26 mouse cellular contexts compared by ENCODE assay signal in genomic region chr9:5595891-5596635, GRCm38 (mm10).
A peak's percentile ranks its signal among the peaks of the same experiment; 100 is the strongest.
DNase-seq lines count a peak whose midpoint lies in the region; ATAC-seq and TF ChIP-seq lines count a peak whose summit lies in the region.
"Had no signal": no experiment of that assay in that cellular context is flagged by ENCODE, and none has a peak within 500 bp of the region (broad histone marks: within the 10 kb centered on the region; RNA-seq: fewer than 3 reads in every experiment).

No protein-coding gene starts in this region.

- H3K9me3 ChIP-seq in forebrain, embryonic 11.5 days (ENCODE audit: control insufficient read depth, low read length): no peaks in the 10 kb centered on the region
- H3K9me3 ChIP-seq in forebrain, embryonic 10.5 days: no peaks in the 10 kb centered on the region
- no peaks in the 10 kb centered on the region for H3K9me3 ChIP-seq in midbrain, embryonic 13.5 days
- no peaks in the 10 kb centered on the region for H3K9me3 ChIP-seq in midbrain, postnatal 0 days (ENCODE audit: low read length)
- H3K9me3 ChIP-seq: heart, embryonic 10.5 days; heart, embryonic 15.5 days; liver, embryonic 15.5 days had no signal

- DNase-seq in forebrain, embryonic 11.5 days (ENCODE audit: low spot score): no peak
- no peak for DNase-seq in forebrain, embryonic 10.5 days (ENCODE audit: extremely low spot score, low spot score)
- DNase-seq in midbrain, postnatal 0 days (ENCODE audit: low spot score): no peak
- DNase-seq in A20 (ENCODE audit: low read depth, low spot score): peak; percentile 55
- no peak for DNase-seq in cerebellum, adult 9-11 months
- DNase-seq in kidney, adult 9 months: no peak
- DNase-seq: adrenal gland, postnatal 10 days; cerebellum, adult 11 months; cerebellum, adult 9-10 months; gastrocnemius, postnatal 25 days; heart, adult 11 months; kidney, postnatal 25 days; lung, embryonic 14.5 days; lung, postnatal 14 days; right cerebral cortex, adult 18-20 months; spleen, adult 18-20 months; thymus, postnatal 14 days had no signal

- no peaks in the 10 kb centered on the region for H3K36me3 ChIP-seq in forebrain, embryonic 11.5 days (ENCODE audit: control insufficient read depth, insufficient read depth, low read length)
- H3K36me3 ChIP-seq in forebrain, embryonic 10.5 days (replicated peaks): no peaks in the 10 kb centered on the region
- no peaks in the 10 kb centered on the region for H3K36me3 ChIP-seq in midbrain, embryonic 13.5 days
- H3K36me3 ChIP-seq in midbrain, postnatal 0 days (ENCODE audit: insufficient read depth, low read length): no peaks in the 10 kb centered on the region
- H3K36me3 ChIP-seq: heart, embryonic 10.5 days; heart, embryonic 15.5 days; limb, embryonic 12.5 days; liver, embryonic 15.5 days had no signal

- no peak overlapping the region for H3K4me3 ChIP-seq in forebrain, embryonic 11.5 days (ENCODE audit: low read depth, low read length)
- H3K4me3 ChIP-seq in forebrain, embryonic 10.5 days: no peak overlapping the region
- no peak overlapping the region for H3K4me3 ChIP-seq in midbrain, embryonic 13.5 days (replicated peaks)
- no peak overlapping the region for H3K4me3 ChIP-seq in midbrain, postnatal 0 days (ENCODE audit: low read depth, low read length)
- H3K4me3 ChIP-seq: heart, embryonic 10.5 days; heart, embryonic 15.5 days; limb, embryonic 12.5 days; liver, embryonic 15.5 days had no signal

- no peak overlapping the region for H3K27ac ChIP-seq in forebrain, embryonic 11.5 days (ENCODE audit: low read depth, low read length)
- no peak overlapping the region for H3K27ac ChIP-seq in forebrain, embryonic 10.5 days
- H3K27ac ChIP-seq in midbrain, embryonic 13.5 days: no peak overlapping the region
- no peak overlapping the region for H3K27ac ChIP-seq in midbrain, postnatal 0 days (ENCODE audit: low read depth, low read length)
- H3K27ac ChIP-seq: heart, embryonic 10.5 days; heart, embryonic 15.5 days; hindbrain, embryonic 14.5 days; limb, embryonic 12.5 days; liver, embryonic 15.5 days had no signal

- no peaks in the 10 kb centered on the region for H3K4me1 ChIP-seq in forebrain, embryonic 11.5 days (replicated peaks; ENCODE audit: control insufficient read depth, insufficient read depth, low read length)
- H3K4me1 ChIP-seq in forebrain, embryonic 10.5 days: no peaks in the 10 kb centered on the region
- no peaks in the 10 kb centered on the region for H3K4me1 ChIP-seq in midbrain, embryonic 13.5 days (replicated peaks)
- no peaks in the 10 kb centered on the region for H3K4me1 ChIP-seq in midbrain, postnatal 0 days (ENCODE audit: insufficient read depth, low read length)
- H3K4me1 ChIP-seq: heart, embryonic 10.5 days; heart, embryonic 15.5 days; limb, embryonic 12.5 days; liver, embryonic 15.5 days had no signal

- H3K4me2 ChIP-seq in forebrain, embryonic 11.5 days (ENCODE audit: low read depth, low read length, severe bottlenecking): no peak overlapping the region
- H3K4me2 ChIP-seq in midbrain, embryonic 13.5 days (replicated peaks): no peak overlapping the region
- no peak overlapping the region for H3K4me2 ChIP-seq in midbrain, postnatal 0 days (ENCODE audit: low read depth, low read length, poor library complexity, severe bottlenecking)
- H3K4me2 ChIP-seq: heart, embryonic 15.5 days; hindbrain, embryonic 14.5 days; limb, embryonic 12.5 days; liver, embryonic 15.5 days; lung, embryonic 14.5 days had no signal

- no peak for TF ChIP-seq CTCF in midbrain, postnatal 0 days (IDR thresholded peaks at IDR 0.05)

- ATAC-seq in forebrain, embryonic 11.5 days (replicated peaks; ENCODE audit: low FRiP score): 0 out of 2 replicates have a peak, but pooled peaks have one; percentile 63
- peak; percentile 77 for ATAC-seq in midbrain, embryonic 13.5 days
- no peak for ATAC-seq in midbrain, postnatal 0 days (ENCODE audit: low FRiP score)
- ATAC-seq in common myeloid progenitor, adult 5-6 weeks (replicated peaks; ENCODE audit: low read depth, poor library complexity, severe bottlenecking): 0 out of 2 replicates have a peak, but pooled peaks have one; percentile 47
- ATAC-seq: CD4-positive, CD25-positive, alpha-beta regulatory T cell, adult 4 months; intestine, postnatal 0 days had no signal

- no peak overlapping the region for H3K9ac ChIP-seq in forebrain, embryonic 11.5 days (ENCODE audit: low read length)
- H3K9ac ChIP-seq in midbrain, embryonic 13.5 days (replicated peaks): no peak overlapping the region
- H3K9ac ChIP-seq in midbrain, postnatal 0 days (replicated peaks; ENCODE audit: low read length, poor library complexity, severe bottlenecking): no peak overlapping the region
- H3K9ac ChIP-seq: heart, embryonic 15.5 days; hindbrain, embryonic 14.5 days; limb, embryonic 12.5 days; liver, embryonic 15.5 days; lung, embryonic 14.5 days had no signal

- H3K27me3 ChIP-seq in forebrain, embryonic 11.5 days (ENCODE audit: control insufficient read depth, insufficient read depth, low read length): no peaks in the 10 kb centered on the region
- H3K27me3 ChIP-seq in forebrain, embryonic 10.5 days (ENCODE audit: poor library complexity, severe bottlenecking): no peaks in the 10 kb centered on the region
- H3K27me3 ChIP-seq in midbrain, embryonic 13.5 days: no peaks in the 10 kb centered on the region
- H3K27me3 ChIP-seq in midbrain, postnatal 0 days (ENCODE audit: insufficient read depth, low read length): no peaks in the 10 kb centered on the region
- H3K27me3 ChIP-seq: heart, embryonic 15.5 days; limb, embryonic 12.5 days; liver, embryonic 15.5 days had no signal

- WGBS in forebrain, embryonic 11.5 days: 79% methylated on average over 3 of the region's 3 CpGs
- 86% methylated on average over 3 of the region's 3 CpGs for WGBS in forebrain, embryonic 10.5 days
- 50% methylated on average over 3 of the region's 3 CpGs for WGBS in midbrain, embryonic 13.5 days
- 47% methylated on average over 3 of the region's 3 CpGs for WGBS in midbrain, postnatal 0 days
